Mouse (Mus musculus) kidney, embryonic 16.5 days (tissue): ENCODE measurements around the gene Kxd1. TPM values are rescaled to one million over a fixed set of nuclear protein-coding genes. Genes with fewer than 3 reads are reported as not detected.
A peak's percentile ranks its signal among the peaks of the same experiment; 100 is the strongest.

Source experiments
- ATAC-seq: fragments of 200-750 bp; cut with Nextera tagmentation; 2 replicates; pipeline ENCODE4 v1.8.0; 2017; ENCODE audit warnings: moderate TSS enrichment; ENCODE audit not compliant: low FRiP score, low TSS enrichment
- H3K27ac ChIP-seq: fragments of 300-500 bp; sonication (generic); 2 replicates; pipeline ENCODE4 v1.5.1; 2014; ENCODE audit warnings: low read length
- H3K27me3 ChIP-seq: fragments of 300-500 bp; sonication (generic); 2 replicates; pipeline ENCODE4 v1.6.1; 2014; ENCODE audit warnings: low read length, control low read depth, mixed read lengths; ENCODE audit not compliant: insufficient read depth
- H3K36me3 ChIP-seq: fragments of 300-500 bp; sonication (generic); 2 replicates; pipeline ENCODE4 v1.6.1; 2014; ENCODE audit warnings: low read length, control low read depth, mixed read lengths; ENCODE audit not compliant: insufficient read depth
- H3K4me1 ChIP-seq: fragments of 300-500 bp; sonication (generic); 2 replicates; pipeline ENCODE4 v1.6.1; 2014; ENCODE audit warnings: low read length, control low read depth, mixed read lengths; ENCODE audit not compliant: insufficient read depth
- H3K4me2 ChIP-seq: fragments of 300-500 bp; sonication (generic); replicated peaks from 2 replicates; pipeline ENCODE4 v1.6.1; 2014; ENCODE audit warnings: low read depth, low read length
- H3K4me3 ChIP-seq: fragments of 300-500 bp; sonication (generic); 2 replicates; pipeline ENCODE4 v1.5.1; 2014; ENCODE audit warnings: mild to moderate bottlenecking, low read length
- H3K9ac ChIP-seq: fragments of 300-500 bp; sonication (generic); replicated peaks from 2 replicates; pipeline ENCODE4 v1.6.1; 2014; ENCODE audit warnings: low read length
- H3K9me3 ChIP-seq: fragments of 300-500 bp; sonication (generic); 2 replicates; pipeline ENCODE4 v1.6.1; 2016; ENCODE audit warnings: low read length, control low read depth
- WGBS: fragments of 180-500 bp; shearing (Covaris S2); extraction: QIAGEN DNeasy Blood & Tissue Kit; methylation state at CpG from one replicate; pipeline ENCODE4 v1.1.7; 2014; 5-methylcytosine and 5-hydroxymethylcytosine counted together
- polyA plus RNA-seq: library from polyadenylated mRNA; unstranded; fragments of >200 nt; fragmentation: Nextera tagmentation; extraction: Ambion mirVana; gene quantifications from 2 replicates; pipeline ENCODE4 v1.2.1, GENCODE M21; 2015

Kxd1 gene
- polyA plus RNA-seq, 1 experiment from 2014 or later = 65.4 TPM

DNA sequence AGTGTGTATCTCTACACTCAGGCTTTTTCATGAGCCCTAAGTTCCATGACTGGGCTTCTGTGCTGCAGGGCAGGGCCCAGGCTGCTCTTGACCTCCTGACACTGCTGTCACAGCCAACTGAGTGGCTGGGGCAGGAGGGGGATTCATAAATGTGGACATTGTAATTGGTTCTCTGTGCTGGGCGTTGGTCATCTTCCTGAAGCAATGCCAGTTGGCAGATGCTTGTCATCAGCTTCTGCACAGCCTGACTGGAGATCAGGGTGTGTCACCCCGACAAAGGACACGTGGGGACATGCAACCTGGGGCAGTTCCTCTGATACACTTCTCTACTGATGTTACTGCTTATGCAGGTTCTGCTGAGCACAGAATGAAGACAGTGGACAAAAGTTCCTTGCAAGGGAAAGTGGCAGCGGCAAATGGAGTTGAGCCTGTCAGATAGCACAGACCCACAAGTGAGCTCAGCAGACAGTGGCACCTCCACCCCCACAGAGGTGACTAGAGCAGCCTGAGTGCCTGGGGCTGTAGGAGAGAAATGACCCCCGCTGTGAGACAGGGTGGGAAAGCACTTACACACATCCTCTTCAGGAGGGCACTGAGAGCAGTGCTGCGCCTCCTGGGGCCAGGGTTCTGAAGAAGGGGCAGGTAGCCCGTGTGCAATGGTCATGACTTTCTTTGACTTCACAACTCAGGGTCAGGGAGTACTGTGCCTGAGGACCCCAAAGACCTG is 34.2 kb upstream of the Kxd1 start:
- no peaks in the 10 kb centered on the region for H3K27me3 ChIP-seq
- H3K4me3 ChIP-seq = no peak overlapping the region
- ATAC-seq = no peak
- H3K4me1 ChIP-seq = peaks cover 49% of the 10 kb centered on the region
- H3K4me2 ChIP-seq = no peak overlapping the region
- H3K9me3 ChIP-seq = no peaks in the 10 kb centered on the region
- no peaks in the 10 kb centered on the region for H3K36me3 ChIP-seq
- no peak overlapping the region for H3K9ac ChIP-seq
- 63% methylated on average over 7 of the region's 7 CpGs for WGBS
- peak overlapping the region; percentile 35 for H3K27ac ChIP-seq

DNA sequence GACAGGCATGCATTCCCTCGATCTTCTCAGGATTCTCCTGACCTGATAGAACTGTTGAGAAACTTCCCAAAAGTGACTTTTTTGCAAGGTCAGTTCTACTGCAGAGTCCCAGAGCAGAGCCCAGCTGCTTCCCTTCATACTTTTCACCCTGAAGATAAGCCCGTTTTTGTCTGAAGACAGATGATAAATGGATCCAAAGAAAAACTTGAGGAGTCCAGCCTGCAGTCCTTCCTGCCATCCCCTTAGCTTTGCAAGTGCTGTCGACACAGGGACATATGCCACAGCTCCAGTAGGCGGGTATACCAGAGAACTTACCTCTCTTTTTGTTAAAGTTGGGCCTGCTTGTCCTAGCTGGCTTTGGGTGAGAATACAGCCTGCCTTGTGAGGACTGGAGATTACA is 33.6 kb upstream of the Kxd1 start:
- Histone ChIP-seq H3K4me1 (peaks cover 49% of the 10 kb centered on the region), H3K36me3 (no peaks in the 10 kb centered on the region), H3K4me2 (no peak overlapping the region), H3K9ac (no peak overlapping the region), H3K4me3 (no peak overlapping the region), H3K9me3 (no peaks in the 10 kb centered on the region), H3K27ac (peak overlapping the region; percentile 75), H3K27me3 (no peaks in the 10 kb centered on the region)
- WGBS = 46% methylated on average over 4 of the region's 4 CpGs
- no peak for ATAC-seq

DNA sequence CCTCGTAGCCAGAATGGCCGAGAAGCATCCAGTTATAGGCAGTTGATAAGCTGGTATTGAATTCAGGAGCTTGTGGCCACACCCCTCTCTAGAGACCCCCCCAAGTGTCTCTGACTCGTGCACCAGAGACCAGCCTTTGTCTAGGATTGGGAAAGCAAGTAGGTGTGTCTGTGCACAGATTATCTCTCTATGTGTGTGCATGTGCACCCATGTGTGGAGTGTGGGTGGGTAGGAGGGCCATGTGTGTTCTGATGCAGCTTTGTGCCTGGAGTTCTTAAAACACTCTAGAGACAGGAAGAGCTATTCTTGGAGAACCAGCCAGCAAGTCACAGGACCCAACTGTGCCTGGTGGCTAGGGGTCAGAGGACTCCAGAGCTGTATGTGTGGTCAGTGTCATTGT is 32.8 kb upstream of the Kxd1 start:
- Histone ChIP-seq H3K4me3 (no peak overlapping the region), H3K27ac (peak overlapping the region; percentile 75), H3K9ac (no peak overlapping the region), H3K9me3 (no peaks in the 10 kb centered on the region), H3K4me2 (no peak overlapping the region), H3K36me3 (no peaks in the 10 kb centered on the region), H3K4me1 (peaks cover 45% of the 10 kb centered on the region), H3K27me3 (no peaks in the 10 kb centered on the region)
- WGBS = 68% methylated on average over 3 of the region's 3 CpGs
- no peak; the same call in 1 of the 2 replicates for ATAC-seq

DNA sequence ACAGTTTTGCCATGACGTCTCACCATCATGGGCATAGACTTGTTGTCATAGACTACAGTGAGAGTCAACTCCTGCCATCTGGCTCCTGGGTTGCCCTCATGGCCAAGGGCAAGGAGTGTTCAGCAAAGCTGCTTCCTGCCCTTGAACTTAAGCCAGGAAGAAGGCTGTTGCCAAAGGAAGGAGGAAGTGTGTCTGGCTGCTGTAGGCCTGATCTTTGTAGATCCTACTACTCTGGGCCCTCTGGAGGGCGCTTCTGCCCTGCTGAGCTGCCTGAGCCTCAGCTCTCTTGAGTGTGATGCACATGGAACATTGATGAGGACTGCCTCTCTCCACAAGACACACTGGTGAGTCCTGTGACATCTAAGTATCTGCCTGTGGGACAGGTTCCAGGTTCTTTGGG is 32.3 kb upstream of the Kxd1 start:
- H3K27ac ChIP-seq = peak overlapping the region; percentile 75; the same call in 1 of the 2 replicates
- no peak overlapping the region for H3K4me3 ChIP-seq
- 70% methylated on average over 2 of the region's 2 CpGs for WGBS

DNA sequence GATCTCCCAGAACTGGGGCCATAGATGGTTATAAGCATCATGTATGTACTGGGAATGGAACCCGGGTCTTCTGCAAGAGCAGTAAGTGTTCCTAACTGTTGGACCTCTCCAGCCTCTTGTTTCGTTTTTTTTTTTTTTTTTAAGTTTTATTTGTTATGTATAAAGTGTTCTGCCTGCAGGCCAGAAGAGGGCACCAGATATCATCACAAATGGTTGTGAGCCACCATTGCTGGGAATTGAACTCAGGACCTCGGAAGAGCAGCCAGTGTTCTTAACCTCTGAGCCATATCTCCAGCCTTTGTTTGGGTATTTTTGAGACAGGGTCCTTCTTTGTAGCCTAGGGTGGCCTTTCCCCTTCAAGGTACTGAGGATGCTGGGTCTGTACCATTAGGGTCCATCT is 31.2 kb upstream of the Kxd1 start:
- Histone ChIP-seq H3K27me3 (no peaks in the 10 kb centered on the region), H3K4me1 (peaks cover 31% of the 10 kb centered on the region), H3K4me3 (no peak overlapping the region), H3K9ac (no peak overlapping the region), H3K36me3 (no peaks in the 10 kb centered on the region), H3K9me3 (no peaks in the 10 kb centered on the region), H3K4me2 (no peak overlapping the region), H3K27ac (no peak overlapping the region)
- 79% methylated on average over 3 of the region's 3 CpGs for WGBS
- ATAC-seq = no peak

More for the DNA sequence above, 32.3 kb upstream of the Kxd1 start:
- Histone ChIP-seq H3K27me3 (no peaks in the 10 kb centered on the region), H3K9me3 (no peaks in the 10 kb centered on the region), H3K4me1 (peaks cover 41% of the 10 kb centered on the region), H3K4me2 (no peak overlapping the region), H3K36me3 (no peaks in the 10 kb centered on the region), H3K9ac (no peak overlapping the region)
- ATAC-seq = peak; percentile 60; the same call in 1 of the 2 replicates

DNA sequence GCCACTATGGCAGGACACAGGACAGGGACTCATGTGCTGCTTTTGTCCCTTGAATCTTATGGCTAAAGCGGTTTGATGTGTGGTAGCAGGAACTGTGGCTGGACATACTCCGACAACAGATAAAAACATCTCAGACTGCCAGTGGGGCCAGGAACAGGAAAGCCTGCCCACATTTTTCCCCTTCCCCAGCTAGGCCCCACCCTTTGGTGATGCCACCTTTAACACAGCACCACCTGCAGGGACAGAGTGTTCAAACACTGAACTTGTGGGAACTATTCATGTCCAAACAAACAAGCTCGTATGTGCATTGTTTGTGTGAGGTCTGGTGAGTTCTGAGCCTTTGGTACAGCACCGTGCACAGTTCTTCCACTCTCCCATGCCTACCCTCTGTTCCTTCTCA is 30.6 kb upstream of the Kxd1 start:
- no peak overlapping the region for H3K4me2 ChIP-seq
- no peak overlapping the region for H3K4me3 ChIP-seq
- no peaks in the 10 kb centered on the region for H3K36me3 ChIP-seq
- no peaks in the 10 kb centered on the region for H3K27me3 ChIP-seq
- H3K27ac ChIP-seq = no peak overlapping the region
- 65% methylated on average over 4 of the region's 4 CpGs for WGBS
- peaks cover 37% of the 10 kb centered on the region for H3K4me1 ChIP-seq
- H3K9me3 ChIP-seq = no peaks in the 10 kb centered on the region
- 0 out of 2 replicates have a peak overlapping the region, but pooled peaks have one; percentile 7 for H3K9ac ChIP-seq
- no peak for ATAC-seq

DNA sequence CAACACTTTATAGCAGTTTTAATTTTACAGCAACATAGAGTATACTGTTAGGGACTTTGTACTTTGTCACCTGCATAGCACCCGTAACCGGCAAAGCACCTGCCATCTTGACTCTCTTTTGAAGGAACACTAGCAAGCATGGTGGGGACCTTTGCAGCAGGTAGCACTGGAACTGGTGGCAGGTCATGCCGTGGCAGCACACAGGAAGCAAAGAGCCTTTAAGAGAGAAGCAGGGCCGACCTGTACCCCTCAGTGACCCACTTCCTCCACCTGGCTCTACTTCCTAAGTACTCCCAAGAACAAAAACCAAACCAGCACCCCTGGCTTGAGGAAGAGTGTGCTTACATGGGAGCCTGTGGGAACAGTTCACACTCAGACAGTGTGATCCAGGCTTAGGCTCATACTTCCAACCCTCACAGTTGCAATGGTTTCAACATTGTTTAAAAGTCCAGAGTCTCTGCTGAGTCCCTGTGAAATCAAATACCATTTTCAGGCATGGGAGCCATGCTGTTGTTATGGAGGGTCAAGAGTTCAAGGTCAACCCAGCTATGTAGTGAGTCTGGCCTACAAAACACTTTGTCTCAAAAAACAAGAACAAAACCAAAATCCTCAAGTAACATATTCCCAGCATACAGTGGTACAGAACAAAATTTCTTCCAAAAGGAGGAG is 27.5 kb upstream of the Kxd1 start:
- no peak overlapping the region for H3K27ac ChIP-seq
- no peak overlapping the region for H3K4me3 ChIP-seq
- H3K9me3 ChIP-seq = no peaks in the 10 kb centered on the region
- no peak overlapping the region for H3K4me2 ChIP-seq
- no peak for ATAC-seq
- no peaks in the 10 kb centered on the region for H3K36me3 ChIP-seq
- peaks cover 37% of the 10 kb centered on the region for H3K4me1 ChIP-seq
- no peak overlapping the region for H3K9ac ChIP-seq
- H3K27me3 ChIP-seq = no peaks in the 10 kb centered on the region
- 82% methylated on average over 4 of the region's 4 CpGs for WGBS

DNA sequence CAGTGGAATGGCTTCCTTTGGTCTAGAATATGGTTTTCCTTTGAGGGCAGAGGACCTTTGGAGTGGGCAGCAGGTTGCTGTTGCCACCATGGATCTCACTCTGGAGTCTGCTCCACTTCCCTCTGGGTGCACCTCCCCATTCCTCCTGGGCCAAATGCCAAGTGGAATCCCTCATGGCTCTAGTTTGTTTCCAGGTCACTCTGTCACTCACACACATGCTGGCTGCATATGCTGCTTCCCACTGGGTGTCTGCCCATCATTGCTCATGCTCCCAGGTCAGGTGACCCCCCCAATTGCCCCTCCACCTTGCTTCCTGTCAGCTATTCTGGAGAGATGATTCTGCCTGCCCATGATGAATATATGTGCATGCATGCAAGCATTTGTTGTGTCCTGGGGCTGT is 26.0 kb upstream of the Kxd1 start:
- Histone ChIP-seq H3K4me3 (no peak overlapping the region), H3K4me1 (peaks cover 28% of the 10 kb centered on the region; the same call in 1 of the 2 replicates), H3K27ac (no peak overlapping the region), H3K9me3 (no peaks in the 10 kb centered on the region), H3K27me3 (no peaks in the 10 kb centered on the region), H3K36me3 (no peaks in the 10 kb centered on the region), H3K9ac (no peak overlapping the region), H3K4me2 (no peak overlapping the region)
- ATAC-seq = no peak

DNA sequence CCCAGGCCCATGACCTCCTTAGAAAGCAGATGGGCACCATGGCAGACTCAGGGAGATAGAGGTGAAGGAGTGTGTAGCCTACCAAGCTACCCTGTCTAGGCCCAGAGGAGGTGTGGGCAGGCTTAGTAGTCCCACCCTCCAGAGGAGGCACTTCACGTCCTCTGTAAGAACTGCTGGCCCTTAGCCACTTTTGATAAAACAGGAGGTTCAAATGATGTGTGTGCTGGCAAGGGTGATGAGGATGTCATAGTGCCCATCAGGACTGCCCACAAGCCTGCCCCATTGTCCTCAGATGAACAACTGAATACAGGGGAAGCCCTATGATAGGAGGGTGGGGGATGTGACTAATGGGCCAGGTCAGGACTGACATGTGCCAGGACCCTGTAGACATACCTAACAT is 25.1 kb upstream of the Kxd1 start:
- H3K9me3 ChIP-seq = no peaks in the 10 kb centered on the region
- H3K36me3 ChIP-seq = no peaks in the 10 kb centered on the region
- H3K27me3 ChIP-seq = no peaks in the 10 kb centered on the region
- peaks cover 24% of the 10 kb centered on the region; the same call in 1 of the 2 replicates for H3K4me1 ChIP-seq
- no peak overlapping the region for H3K9ac ChIP-seq
- 48% methylated on average over 1 of the region's 1 CpGs for WGBS
- H3K4me3 ChIP-seq = no peak overlapping the region
- ATAC-seq = 0 out of 2 replicates have a peak, but pooled peaks have one; percentile 39
- no peak overlapping the region for H3K4me2 ChIP-seq
- no peak overlapping the region for H3K27ac ChIP-seq
